Mouse (Mus musculus) frontal cortex, postnatal 10 days (tissue): Measurements from ENCODE around the gene Pfpl.

Experiments used
- DNase-seq, 2 experiments: peaks; one replicate each; pipeline ENCODE4 v3.0.0; 2022; ENCODE audit warnings: low spot score in 2 of 2, mixed read lengths in 1 of 2

Gene Pfpl

GRCm38 (mm10) chr19:12464674-12465073 lies 37.0 kb downstream of the Pfpl start:
- no peak for DNase-seq

- DNase-seq: peak in 1 of 2 experiments; percentile 3
These were observed 37.9 kb downstream of the Pfpl start for GRCm38 (mm10) chr19:12465530-12466144.

GRCm38 (mm10) chr19:12466204-12466603 lies 38.5 kb downstream of the Pfpl start:
- peak; percentile 51 to 53 for DNase-seq

GRCm38 (mm10) chr19:12467436-12467835 lies 39.7 kb downstream of the Pfpl start:
- no peak for DNase-seq

GRCm38 (mm10) chr19:12471866-12472265 lies 44.2 kb downstream of the Pfpl start:
- no peak for DNase-seq

GRCm38 (mm10) chr19:12472381-12472976 lies 44.8 kb downstream of the Pfpl start:
- no peak for DNase-seq

- DNase-seq: no peak
These were observed 45.5 kb downstream of the Pfpl start for GRCm38 (mm10) chr19:12473201-12473641.

GRCm38 (mm10) chr19:12473951-12474350 lies 46.2 kb downstream of the Pfpl start:
- no peak for DNase-seq

- peak; percentile 85 for DNase-seq
These were observed 47.9 kb downstream of the Pfpl start for GRCm38 (mm10) chr19:12475380-12476250.

GRCm38 (mm10) chr19:12476721-12477270 lies 49.1 kb downstream of the Pfpl start:
- DNase-seq: no peak

- DNase-seq: no peak
These were observed 50.7 kb downstream of the Pfpl start for GRCm38 (mm10) chr19:12478369-12478768.
